Mouse (Mus musculus): Measurements from ENCODE around the gene Lcn2.

DNA sequence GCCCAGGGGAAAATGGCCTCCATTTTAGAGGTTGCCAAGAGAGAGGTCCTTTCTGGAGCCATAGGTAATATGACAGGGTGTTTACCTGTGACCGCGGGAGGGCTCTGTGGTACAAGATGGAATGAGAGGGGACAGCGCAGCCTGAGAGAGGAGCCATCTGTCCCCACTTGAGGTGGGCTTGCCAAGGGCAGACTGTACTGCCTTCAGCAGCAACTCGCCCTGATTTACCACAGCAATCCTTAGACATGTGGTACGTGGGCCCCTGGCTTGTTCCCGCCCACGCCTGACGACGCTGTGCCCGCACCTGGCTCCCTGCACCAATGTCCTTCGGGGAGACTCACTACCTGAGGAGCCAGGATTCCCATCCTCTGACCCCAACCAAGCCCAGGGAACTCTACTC lies 39.7 kb downstream of the Lcn2 start:
- TF ChIP-seq POLR2A (IDR thresholded peaks at IDR 0.05; ENCODE audit: low read depth, low read length): no peak
- TF ChIP-seq CTCF (conservative IDR thresholded peaks at IDR 0.05 in 1 of 2, IDR thresholded peaks at IDR 0.05 in 1 of 2; ENCODE audit: low read depth in 2 of 2, low read length in 2 of 2): no peak
- no peak for TF ChIP-seq NRF1 (IDR thresholded peaks at IDR 0.05; ENCODE audit: low read depth, low read length)
- TF ChIP-seq ELF1 (IDR thresholded peaks at IDR 0.05; ENCODE audit: low read depth, low read length): no peak
- TF ChIP-seq HCFC1 (IDR thresholded peaks at IDR 0.05; ENCODE audit: low read depth, low read length): no peak
- TF ChIP-seq MXI1 (IDR thresholded peaks at IDR 0.05; ENCODE audit: low read depth, low read length): no peak
